Mouse (Mus musculus) kidney, embryonic 16.5 days (tissue): ENCODE measurements around the gene Vmn1r207-ps. TPM values are rescaled to one million over a fixed set of nuclear protein-coding genes. Genes with fewer than 3 reads are reported as not detected.
"Not testable (repeated sequence)": the region's sequence is repeated elsewhere in the genome, so short reads cannot be mapped to it uniquely, and the experiment has no call there.

ENCODE experiments used
- ATAC-seq: fragments of 200-750 bp; cut with Nextera tagmentation; 2 replicates; pipeline ENCODE4 v1.8.0; 2017; ENCODE audit warnings: moderate TSS enrichment; ENCODE audit not compliant: low FRiP score, low TSS enrichment
- H3K27ac ChIP-seq: fragments of 300-500 bp; sonication (generic); 2 replicates; pipeline ENCODE4 v1.5.1; 2014; ENCODE audit warnings: low read length
- H3K27me3 ChIP-seq: fragments of 300-500 bp; sonication (generic); 2 replicates; pipeline ENCODE4 v1.6.1; 2014; ENCODE audit warnings: low read length, control low read depth, mixed read lengths; ENCODE audit not compliant: insufficient read depth
- H3K36me3 ChIP-seq: fragments of 300-500 bp; sonication (generic); 2 replicates; pipeline ENCODE4 v1.6.1; 2014; ENCODE audit warnings: low read length, control low read depth, mixed read lengths; ENCODE audit not compliant: insufficient read depth
- H3K4me1 ChIP-seq: fragments of 300-500 bp; sonication (generic); 2 replicates; pipeline ENCODE4 v1.6.1; 2014; ENCODE audit warnings: low read length, control low read depth, mixed read lengths; ENCODE audit not compliant: insufficient read depth
- H3K4me2 ChIP-seq: fragments of 300-500 bp; sonication (generic); replicated peaks from 2 replicates; pipeline ENCODE4 v1.6.1; 2014; ENCODE audit warnings: low read depth, low read length
- H3K4me3 ChIP-seq: fragments of 300-500 bp; sonication (generic); 2 replicates; pipeline ENCODE4 v1.5.1; 2014; ENCODE audit warnings: mild to moderate bottlenecking, low read length
- H3K9ac ChIP-seq: fragments of 300-500 bp; sonication (generic); replicated peaks from 2 replicates; pipeline ENCODE4 v1.6.1; 2014; ENCODE audit warnings: low read length
- H3K9me3 ChIP-seq: fragments of 300-500 bp; sonication (generic); 2 replicates; pipeline ENCODE4 v1.6.1; 2016; ENCODE audit warnings: low read length, control low read depth
- WGBS: fragments of 180-500 bp; shearing (Covaris S2); extraction: QIAGEN DNeasy Blood & Tissue Kit; methylation state at CpG from one replicate; pipeline ENCODE4 v1.1.7; 2014; 5-methylcytosine and 5-hydroxymethylcytosine counted together
- polyA plus RNA-seq: library from polyadenylated mRNA; unstranded; fragments of >200 nt; fragmentation: Nextera tagmentation; extraction: Ambion mirVana; gene quantifications from 2 replicates; pipeline ENCODE4 v1.2.1, GENCODE M21; 2015

Gene Vmn1r207-ps
- polyA plus RNA-seq = not detected in 2 replicates

- H3K27ac ChIP-seq, ATAC-seq, H3K4me2 ChIP-seq: not testable (repeated sequence)
Observed at GRCm38 (mm10) chr13:22729529-22729928, at the start of gene Vmn1r207-ps. Gene Vmn1r207-ps (minus strand): TSS chr13:22729629.

GRCm38 (mm10) chr13:22777300-22777699 is 47.9 kb upstream of the Vmn1r207-ps start, which contains the start of gene Vmn1r208:
Gene Vmn1r208 (minus strand): TSS chr13:22777400.
- H3K27me3 ChIP-seq, H3K4me1 ChIP-seq, ATAC-seq, H3K4me3 ChIP-seq, H3K36me3 ChIP-seq, H3K4me2 ChIP-seq, H3K9me3 ChIP-seq, H3K27ac ChIP-seq, H3K9ac ChIP-seq: not testable (repeated sequence)
- WGBS = no CpG with 5 or more reads among the region's 7 CpGs

More at GRCm38 (mm10) chr13:22729529-22729928, at the start of gene Vmn1r207-ps:
- H3K4me1 ChIP-seq, H3K36me3 ChIP-seq, H3K27me3 ChIP-seq, H3K4me3 ChIP-seq, H3K9ac ChIP-seq, H3K9me3 ChIP-seq: not testable (repeated sequence)

- not testable (repeated sequence) for H3K27ac ChIP-seq, H3K4me2 ChIP-seq, H3K9ac ChIP-seq, H3K4me3 ChIP-seq, H3K9me3 ChIP-seq, H3K36me3 ChIP-seq, H3K4me1 ChIP-seq, ATAC-seq, H3K27me3 ChIP-seq
- 91% methylated on average over 1 of the region's 2 CpGs for WGBS
Observed at GRCm38 (mm10) chr13:22771592-22771991, 42.2 kb upstream of the Vmn1r207-ps start.

GRCm38 (mm10) chr13:22747524-22747923 is 18.1 kb upstream of the Vmn1r207-ps start:
- Histone ChIP-seq H3K9ac (no peak overlapping the region), H3K36me3 (no peaks in the 10 kb centered on the region), H3K4me1 (no peaks in the 10 kb centered on the region), H3K9me3 (no peaks in the 10 kb centered on the region), H3K27ac (no peak overlapping the region), H3K4me2 (no peak overlapping the region), H3K27me3 (no peaks in the 10 kb centered on the region), H3K4me3 (no peak overlapping the region)
- no peak for ATAC-seq

- H3K4me1 ChIP-seq, H3K4me2 ChIP-seq, H3K9ac ChIP-seq, ATAC-seq, H3K36me3 ChIP-seq, H3K27me3 ChIP-seq, H3K9me3 ChIP-seq, H3K27ac ChIP-seq, H3K4me3 ChIP-seq: not testable (repeated sequence)
Observed at GRCm38 (mm10) chr13:22706947-22707346, 22.5 kb downstream of the Vmn1r207-ps start.

GRCm38 (mm10) chr13:22702951-22703350 is 26.5 kb downstream of the Vmn1r207-ps start:
- H3K4me2 ChIP-seq, H3K4me3 ChIP-seq, H3K9me3 ChIP-seq, H3K4me1 ChIP-seq, H3K27ac ChIP-seq, H3K27me3 ChIP-seq, H3K36me3 ChIP-seq, ATAC-seq, H3K9ac ChIP-seq: not testable (repeated sequence)
- WGBS = 36% methylated on average over 2 of the region's 2 CpGs

Other genes with a start within 250 kb of the Vmn1r207-ps start
- gene Vmn1r202, start 224.2 kb downstream of the Vmn1r207-ps start, polyA plus RNA-seq = not detected in 2 replicates
- not detected in 2 replicates for gene Vmn1r203, start 211.5 kb downstream of the Vmn1r207-ps start, polyA plus RNA-seq
- not detected in 2 replicates for gene Vmn1r204, start 176.4 kb downstream of the Vmn1r207-ps start, polyA plus RNA-seq
- not detected in 2 replicates for gene Vmn1r205, start 136.6 kb downstream of the Vmn1r207-ps start, polyA plus RNA-seq
- gene Vmn1r206, start 105.4 kb downstream of the Vmn1r207-ps start, polyA plus RNA-seq = not detected in 2 replicates
- gene Vmn1r208, start 47.8 kb upstream of the Vmn1r207-ps start, polyA plus RNA-seq = not detected in 2 replicates
- not detected in 2 replicates for gene Vmn1r209, start 80.1 kb upstream of the Vmn1r207-ps start, polyA plus RNA-seq
- not detected in 2 replicates for gene Vmn1r210, start 101.7 kb upstream of the Vmn1r207-ps start, polyA plus RNA-seq
- gene Vmn1r211, start 127.9 kb upstream of the Vmn1r207-ps start, polyA plus RNA-seq = not detected in 2 replicates
- gene Vmn1r212, start 154.6 kb upstream of the Vmn1r207-ps start, polyA plus RNA-seq = not detected in 2 replicates